Mouse (Mus musculus) liver, postnatal 0 days (tissue): ENCODE measurements around the gene Kdelr1.
"Not testable (repeated sequence)": the region's sequence is repeated elsewhere in the genome, so short reads cannot be mapped to it uniquely, and the experiment has no call there.

Experiments used
- CTCF ChIP-seq: sonication (generic); IDR thresholded peaks from 2 replicates; pipeline ENCODE4 v1.5.1; 2016; ENCODE audit warnings: antibody characterized with exemption, low read depth
- EP300 ChIP-seq: IDR thresholded peaks from 2 replicates; pipeline ENCODE4 v1.6.1; 2016; ENCODE audit warnings: antibody characterized with exemption, low read depth, mild to moderate bottlenecking

GRCm38 (mm10) chr7:45878278-45878677 is 5.7 kb downstream of the Kdelr1 start, which contains the start of gene Grin2d:
- not testable (repeated sequence) for TF ChIP-seq CTCF, EP300
